Mouse (Mus musculus) naive thymus-derived CD4-positive, alpha-beta T cell, adult 2 months (primary cell): ENCODE results near the gene Proca1.
A peak's percentile ranks its signal among the peaks of the same experiment; 100 is the strongest.

Experiments used
- DNase-seq: peaks from one replicate; pipeline ENCODE4 v3.0.0-alpha.2; 2011; ENCODE audit warnings: low read depth

Gene Proca1

GRCm38 (mm10) chr11:78193113-78193512 is at the start of gene Proca1:
TSS of gene Proca1 (plus strand) at chr11:78193392.
- DNase-seq = no peak

- no peak for DNase-seq
These were observed 49.7 kb upstream of the Proca1 start for GRCm38 (mm10) chr11:78143520-78143919.

GRCm38 (mm10) chr11:78146168-78146567 is 47.0 kb upstream of the Proca1 start:
- no peak for DNase-seq

- DNase-seq = no peak
These were observed 46.3 kb upstream of the Proca1 start for GRCm38 (mm10) chr11:78146707-78147543.

- peak; percentile 38 for DNase-seq
These were observed 42.0 kb upstream of the Proca1 start for GRCm38 (mm10) chr11:78151161-78151560.

- DNase-seq = no peak
These were observed 40.6 kb upstream of the Proca1 start for GRCm38 (mm10) chr11:78152299-78153231.

- no peak for DNase-seq
These were observed 39.4 kb upstream of the Proca1 start for GRCm38 (mm10) chr11:78153778-78154177.

GRCm38 (mm10) chr11:78155674-78156073 is 37.5 kb upstream of the Proca1 start:
- no peak for DNase-seq

GRCm38 (mm10) chr11:78156156-78156699 is 37.0 kb upstream of the Proca1 start:
- DNase-seq = no peak

GRCm38 (mm10) chr11:78159096-78159495 is 34.1 kb upstream of the Proca1 start:
- DNase-seq = peak; percentile 94

- DNase-seq = peak; percentile 15
These were observed 33.6 kb upstream of the Proca1 start for GRCm38 (mm10) chr11:78159557-78159956.

- no peak for DNase-seq
These were observed 33.0 kb upstream of the Proca1 start for GRCm38 (mm10) chr11:78160171-78160570.

GRCm38 (mm10) chr11:78160675-78161074 is 32.5 kb upstream of the Proca1 start:
- DNase-seq = no peak

- DNase-seq = no peak
These were observed 32.0 kb upstream of the Proca1 start for GRCm38 (mm10) chr11:78161169-78161568.

GRCm38 (mm10) chr11:78161968-78162367 is 31.2 kb upstream of the Proca1 start:
- no peak for DNase-seq

- no peak for DNase-seq
These were observed 30.7 kb upstream of the Proca1 start for GRCm38 (mm10) chr11:78162504-78162903.

- peak; percentile 42 for DNase-seq
These were observed 30.1 kb upstream of the Proca1 start for GRCm38 (mm10) chr11:78163045-78163444.

GRCm38 (mm10) chr11:78163681-78164603 is 29.2 kb upstream of the Proca1 start:
- peak; percentile 59 for DNase-seq

- DNase-seq = no peak
These were observed 28.6 kb upstream of the Proca1 start for GRCm38 (mm10) chr11:78164604-78164923.

GRCm38 (mm10) chr11:78164924-78165760 is 28.1 kb upstream of the Proca1 start, which contains the start of gene Traf4:
TSS of gene Traf4 (minus strand) at chr11:78165589.
- DNase-seq = peak; percentile 91

GRCm38 (mm10) chr11:78165761-78166109 is 27.5 kb upstream of the Proca1 start:
- DNase-seq = no peak
